Mouse (Mus musculus): Measurements from ENCODE around the gene Cyp2w1.

GRCm38 (mm10) chr5:139309946-139310345 is 42.5 kb upstream of the Cyp2w1 start:
- no peak for TF ChIP-seq POLR2A (IDR thresholded peaks at IDR 0.05; ENCODE audit: low read depth, low read length)
- no peak for TF ChIP-seq CTCF (IDR thresholded peaks at IDR 0.05; ENCODE audit: extremely low read depth, insufficient read length, insufficient replicate concordance, low read depth, low read length)
